Mouse (Mus musculus) left cerebral cortex, adult 9 months (tissue): Measurements from ENCODE around the gene Prss30.

Experiments used
- DNase-seq, 2 experiments: peaks; one replicate each; pipeline ENCODE4 v3.0.0; 2022; ENCODE audit warnings: low spot score in 2 of 2

Gene Prss30

GRCm38 (mm10) chr17:23980297-23980909 lies at the start of gene Prss30:
Gene Prss30 (minus strand): TSS chr17:23980566.
- DNase-seq, result no peak

- DNase-seq, result no peak
These were observed 49.1 kb upstream of the Prss30 start for GRCm38 (mm10) chr17:24029477-24029876.

DNA sequence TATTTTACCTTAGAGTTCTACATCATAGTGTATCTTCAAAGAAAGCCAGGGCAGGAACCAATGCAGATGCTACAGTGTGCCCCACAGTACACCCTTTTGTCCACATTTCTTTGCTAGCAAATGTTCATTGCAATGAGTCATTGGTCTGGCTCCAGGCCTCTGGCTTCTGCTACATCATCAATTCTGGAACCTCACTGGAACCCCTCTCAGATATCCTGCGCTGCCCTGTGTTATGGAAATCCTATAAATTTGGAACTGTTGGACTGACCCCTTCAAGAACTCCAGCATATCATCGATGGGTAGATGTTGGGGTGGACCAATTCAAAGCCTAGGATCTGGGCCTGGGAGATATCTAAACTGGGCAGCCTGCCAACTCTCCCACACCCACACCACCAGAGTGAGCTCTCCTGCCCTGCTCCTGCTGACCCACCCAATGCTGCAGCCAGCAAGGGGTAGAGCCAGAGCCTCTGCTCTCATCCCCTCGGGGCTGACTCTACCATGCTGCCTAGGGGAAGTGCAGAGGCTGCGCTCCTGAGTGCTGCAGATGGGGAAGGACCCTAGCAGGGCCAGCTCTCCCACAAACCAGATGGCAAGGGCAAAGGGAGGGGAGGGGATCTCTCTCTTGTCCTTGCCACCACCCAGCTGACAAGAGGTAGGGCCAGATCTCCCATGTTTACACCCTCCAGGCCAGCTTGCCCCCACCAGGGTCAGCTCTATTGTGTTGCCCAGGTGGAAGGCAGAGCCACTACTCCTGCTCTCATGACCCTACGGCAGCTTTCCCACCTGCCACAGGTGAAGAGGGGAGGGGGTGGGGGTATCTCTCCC lies 41.2 kb upstream of the Prss30 start:
- no peak for DNase-seq

- DNase-seq, result no peak
These were observed 40.3 kb upstream of the Prss30 start for GRCm38 (mm10) chr17:24020696-24021095.

GRCm38 (mm10) chr17:24015727-24016126 lies 35.4 kb upstream of the Prss30 start:
- DNase-seq, result no peak

DNA sequence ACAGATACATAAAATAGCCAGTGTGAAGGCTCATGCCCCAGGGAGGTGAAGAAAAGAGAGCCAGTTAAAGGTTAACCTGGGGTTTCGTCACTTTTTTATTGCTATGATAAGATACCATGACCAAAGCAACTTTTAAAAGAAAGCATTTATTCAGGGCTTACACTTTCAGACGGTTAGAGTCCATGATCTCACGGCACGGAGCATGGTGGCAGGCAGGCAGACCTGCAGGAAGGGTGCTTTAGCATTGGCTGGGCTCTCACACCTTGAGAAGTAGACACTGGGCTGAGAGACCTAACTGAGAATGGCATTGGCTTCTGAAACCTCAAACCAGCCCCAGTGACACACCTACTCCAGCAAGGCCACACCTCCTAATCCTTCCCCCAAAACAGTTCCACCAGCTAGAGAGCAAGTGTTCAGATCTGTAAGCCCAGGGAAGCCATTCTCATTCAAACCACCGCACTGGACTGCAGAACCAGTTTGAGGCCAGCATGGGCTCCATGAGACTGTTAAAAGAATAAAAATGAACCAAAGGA lies 34.1 kb upstream of the Prss30 start:
- no peak for DNase-seq

DNA sequence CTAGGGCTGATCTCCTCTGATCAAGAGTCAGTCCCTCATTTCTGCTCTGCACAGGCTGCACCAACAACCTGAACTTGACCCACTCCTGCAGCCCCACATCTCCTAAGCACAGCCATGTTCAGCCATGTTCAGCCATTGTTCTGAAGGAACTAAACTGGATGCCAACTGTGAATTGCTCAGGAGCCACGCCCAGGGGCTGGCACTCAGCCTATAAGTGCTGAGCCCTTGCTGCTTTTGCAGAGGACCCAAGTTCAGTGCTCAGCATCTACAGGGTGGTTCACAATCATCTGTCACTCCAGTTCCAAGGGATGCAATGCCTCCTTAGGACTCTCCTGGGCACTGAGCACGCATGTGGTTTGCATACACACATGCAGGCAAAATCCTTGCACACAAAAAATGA lies 32.6 kb upstream of the Prss30 start:
- DNase-seq, result no peak

DNA sequence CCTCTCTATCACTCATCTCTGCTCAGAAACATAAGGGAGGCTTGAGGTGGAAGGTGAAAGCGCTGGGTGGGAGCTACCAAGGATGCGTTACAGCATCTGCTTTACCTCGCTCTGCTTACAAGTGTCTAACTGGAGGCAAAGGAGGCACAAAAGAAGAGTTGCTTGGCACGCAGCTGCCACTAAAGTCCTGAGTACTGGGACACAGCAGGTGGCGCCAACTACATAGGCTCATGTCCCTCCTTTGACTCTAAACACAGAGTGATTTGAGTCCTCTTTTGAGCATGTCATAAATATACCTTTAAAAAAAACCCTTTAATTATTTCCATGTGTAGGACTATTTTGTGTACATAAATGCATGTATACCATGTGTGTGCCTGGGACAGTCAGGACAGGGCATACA lies 29.3 kb upstream of the Prss30 start:
- no peak for DNase-seq

DNA sequence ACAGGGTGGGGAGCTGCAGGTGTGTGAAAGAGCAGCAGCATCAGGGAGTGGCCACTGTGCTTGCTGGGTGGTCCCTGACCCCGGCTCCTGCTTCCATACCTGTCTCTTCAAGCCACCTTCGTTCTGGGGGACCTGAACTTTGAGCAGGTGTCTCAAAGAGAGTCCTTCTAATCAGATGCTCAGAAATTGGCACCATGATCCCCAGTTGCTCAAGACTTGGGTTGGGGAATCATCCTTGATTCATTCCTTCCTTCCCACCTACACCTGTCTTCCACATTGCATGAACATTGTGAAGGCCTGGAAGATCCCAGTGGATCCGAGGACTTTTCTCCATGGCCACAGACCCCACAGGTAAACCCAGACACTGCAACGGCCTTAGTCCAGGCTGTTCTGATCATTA lies 27.7 kb upstream of the Prss30 start:
- no peak for DNase-seq

- no peak for DNase-seq
These were observed 27.0 kb upstream of the Prss30 start for GRCm38 (mm10) chr17:24007391-24007790.

DNA sequence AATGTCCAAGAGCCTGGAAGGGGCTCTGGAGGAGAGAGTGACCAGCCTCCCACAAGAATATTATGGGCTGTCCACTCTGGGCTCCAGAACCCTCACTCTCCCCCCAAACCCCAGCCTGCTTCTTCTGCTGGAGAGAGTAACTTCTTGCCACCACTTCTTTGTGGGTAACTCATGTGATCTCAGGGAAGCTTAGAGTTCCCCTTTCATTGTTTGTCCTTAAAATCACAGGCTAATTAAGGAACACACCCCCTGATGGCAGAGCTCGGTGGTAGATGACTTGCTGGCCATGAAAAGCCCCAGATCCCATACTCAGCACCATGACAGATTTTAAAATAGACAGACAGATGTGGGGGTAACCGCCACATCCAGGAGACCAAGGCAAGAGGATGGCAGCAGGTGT lies 26.6 kb upstream of the Prss30 start:
- DNase-seq, result no peak

DNA sequence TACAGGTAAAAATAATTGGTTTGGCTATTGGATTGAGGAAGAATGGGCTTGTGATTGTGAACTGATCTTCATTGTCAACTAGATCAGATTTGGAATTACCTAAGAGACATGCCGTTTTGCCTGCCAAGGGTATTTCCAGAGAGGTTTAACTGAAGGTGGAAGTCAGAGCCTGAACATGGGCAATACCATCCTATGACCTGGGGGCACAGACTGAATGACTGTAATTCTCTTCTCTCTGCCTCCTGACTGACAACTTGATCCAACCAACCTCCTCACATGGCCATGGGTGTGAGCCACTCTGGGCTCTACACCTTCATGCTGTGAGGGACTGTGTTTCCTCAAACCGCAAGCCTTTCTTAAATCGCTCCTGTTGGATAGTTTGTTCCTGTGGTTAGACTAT lies 24.7 kb upstream of the Prss30 start:
- DNase-seq, result no peak

DNA sequence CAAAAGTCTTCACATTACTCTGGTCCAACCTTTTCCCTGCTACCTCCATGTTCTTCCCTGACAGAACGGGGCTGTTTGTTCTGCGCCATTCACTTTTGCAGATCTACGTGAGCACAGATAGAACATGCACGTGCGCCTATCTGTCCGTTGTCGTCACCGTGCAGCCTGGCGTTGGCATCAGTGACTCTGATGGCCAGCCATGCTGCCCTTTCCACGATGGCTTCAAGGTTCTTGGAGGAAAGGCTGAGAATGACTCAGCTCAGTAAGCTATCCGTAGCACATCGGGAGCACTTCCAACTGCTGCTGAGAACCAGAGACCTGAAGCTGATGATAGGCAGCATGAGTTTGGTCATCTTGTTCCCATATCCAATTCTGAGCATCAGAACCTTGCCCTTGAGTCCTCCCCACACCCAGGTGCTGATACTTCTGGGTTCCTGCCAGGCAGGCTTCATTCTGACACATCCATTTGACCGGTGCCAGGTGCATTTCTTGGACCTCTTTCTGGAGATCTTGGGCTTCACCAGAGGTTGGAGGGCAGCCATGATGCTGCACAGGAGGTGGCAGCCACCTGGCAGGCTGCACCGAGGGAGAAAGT lies 23.8 kb upstream of the Prss30 start:
- no peak for DNase-seq

GRCm38 (mm10) chr17:24000404-24000803 lies 20.0 kb upstream of the Prss30 start:
- DNase-seq, result peak; percentile 70 to 92

DNA sequence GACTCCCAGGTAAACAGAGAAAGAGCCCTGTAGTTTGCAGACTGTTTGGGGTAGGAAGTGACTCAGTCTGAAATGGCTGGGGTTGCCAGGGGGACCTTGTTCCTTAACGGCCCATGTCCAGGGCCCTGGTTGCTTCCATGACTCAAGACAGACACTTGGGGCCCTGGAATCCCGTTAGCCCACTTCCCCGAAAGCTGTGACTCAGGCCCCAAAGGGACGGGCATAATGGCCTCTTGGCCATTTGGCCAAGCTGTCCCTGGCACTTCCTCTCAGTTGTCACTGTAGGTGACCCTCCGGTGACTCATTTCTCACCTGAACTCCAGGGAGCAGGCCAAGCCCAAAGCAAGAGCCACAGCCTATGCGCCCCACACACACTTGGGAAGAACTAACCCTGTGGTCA lies 18.0 kb upstream of the Prss30 start:
- no peak for DNase-seq

- DNase-seq, result no peak
These were observed 17.5 kb upstream of the Prss30 start, which contains the start of gene Prss22 for GRCm38 (mm10) chr17:23997901-23998300. Gene Prss22 (minus strand): TSS chr17:23998100.

DNA sequence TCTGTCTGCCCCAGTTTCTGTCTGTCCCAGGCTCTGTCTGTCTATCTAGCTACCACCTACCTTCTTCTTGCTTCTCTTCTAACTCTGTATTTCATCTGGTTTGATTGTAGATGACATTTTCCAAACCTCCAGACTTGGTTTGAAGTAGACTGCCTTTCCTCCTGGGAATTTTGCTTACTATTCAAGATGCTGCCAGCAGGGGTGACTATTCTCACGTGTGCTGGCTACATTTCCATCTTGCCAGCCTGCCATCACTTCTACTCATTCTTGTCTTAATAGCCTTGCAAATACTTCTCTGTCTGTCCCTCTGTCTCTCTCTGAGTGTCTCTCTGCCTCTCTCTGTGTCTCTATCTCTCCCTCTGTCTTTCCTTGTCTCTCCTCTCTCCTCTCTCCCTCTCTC lies 15.1 kb upstream of the Prss30 start:
- no peak for DNase-seq

DNA sequence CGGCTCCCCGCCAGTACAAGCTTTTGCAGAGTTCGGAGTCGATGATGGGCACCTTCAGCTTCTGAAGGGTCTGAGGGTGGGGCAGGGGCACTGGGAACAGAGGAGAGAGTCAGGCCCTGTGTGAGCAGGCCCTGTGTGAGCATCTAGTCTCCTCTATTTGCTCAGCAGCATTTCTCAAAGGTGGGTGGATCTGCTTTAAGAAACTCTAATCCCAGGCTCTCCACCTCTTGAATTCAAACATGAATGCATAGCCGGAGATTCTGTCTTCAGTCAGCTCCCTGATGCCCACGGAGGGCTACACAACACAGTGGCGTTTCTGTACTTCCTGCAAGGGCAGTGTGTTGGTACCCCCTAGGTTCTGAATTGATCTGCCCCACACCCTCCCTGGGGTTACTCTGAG lies 14.3 kb upstream of the Prss30 start:
- DNase-seq, result no peak

GRCm38 (mm10) chr17:23993559-23994428 lies 13.4 kb upstream of the Prss30 start:
- peak; percentile 69 to 97 for DNase-seq

GRCm38 (mm10) chr17:23992789-23993553 lies 12.6 kb upstream of the Prss30 start:
- no peak for DNase-seq

DNA sequence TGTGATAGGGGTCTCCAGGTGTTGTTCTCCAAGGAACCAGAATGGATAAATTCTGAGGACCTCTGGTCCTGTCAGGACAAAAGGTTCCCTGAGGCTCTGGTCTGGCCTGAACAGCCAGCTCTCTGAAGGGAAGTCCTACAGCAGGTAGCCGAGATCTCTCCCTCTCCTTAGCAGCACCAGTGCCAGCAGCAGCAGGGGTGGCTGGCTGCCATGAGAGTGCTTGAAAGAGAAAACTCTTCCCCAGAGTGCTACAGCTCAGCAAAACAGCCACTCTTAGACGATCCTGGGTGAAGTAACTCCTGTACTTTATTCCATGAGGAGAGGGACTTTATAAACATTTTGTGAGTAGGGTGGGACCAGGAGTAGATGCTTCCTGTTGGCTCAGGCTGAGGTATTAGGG lies 9.4 kb upstream of the Prss30 start:
- peak in 1 of 2 experiments; percentile 38 for DNase-seq
